Mouse (Mus musculus) CD4-positive naive resting alpha-beta T cell, adult 76 days (primary cell): ENCODE data around the gene Itgb3. TPM values are rescaled to one million over a fixed set of nuclear protein-coding genes. Genes with fewer than 3 reads are reported as not detected.

ENCODE experiments used
- total RNA-seq: library from RNA; stranded (reverse); gene quantifications from one replicate; pipeline ENCODE4 v1.2.4, GENCODE M21; 2023

The Itgb3 gene
- 134 TPM for total RNA-seq

DNA sequence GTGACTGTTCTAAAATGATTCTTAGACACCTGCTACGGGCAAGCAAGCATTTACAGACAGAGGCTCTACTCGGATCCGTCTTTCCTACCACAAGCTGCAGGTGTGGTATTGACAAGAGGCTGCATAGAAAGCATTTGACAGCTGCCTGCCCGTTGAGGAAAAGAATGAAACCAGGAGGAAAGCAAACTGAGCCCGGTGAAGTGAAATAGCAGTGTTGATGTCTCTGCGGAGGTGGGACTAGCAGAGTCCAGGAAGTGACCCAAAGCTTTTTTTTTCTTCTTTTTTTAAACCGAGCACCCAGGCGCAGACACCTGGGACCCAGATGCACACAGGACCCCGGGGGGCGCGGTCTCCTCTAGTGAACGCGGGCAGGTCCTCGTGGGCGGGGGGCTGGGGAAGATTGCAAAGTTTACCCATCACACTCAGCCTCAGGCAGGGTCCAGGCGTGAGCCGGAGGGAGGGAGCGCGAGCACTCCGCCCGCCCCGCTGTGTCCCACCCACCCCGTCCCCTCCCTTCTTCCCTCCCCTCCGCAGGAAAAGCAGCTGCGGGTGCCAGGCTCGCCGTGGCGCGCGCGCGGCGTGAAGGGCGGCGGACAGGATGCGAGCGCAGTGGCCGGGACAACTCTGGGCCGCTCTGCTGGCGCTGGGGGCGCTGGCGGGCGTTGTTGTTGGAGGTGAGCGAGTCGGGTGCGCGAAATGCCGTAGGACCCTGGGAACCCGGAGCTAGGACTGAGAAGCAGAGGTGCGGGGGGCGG, at the start of gene Itgb3:
Itgb3 (plus strand) TSS at position 510 of the 755 bp plus-strand sequence.

DNA sequence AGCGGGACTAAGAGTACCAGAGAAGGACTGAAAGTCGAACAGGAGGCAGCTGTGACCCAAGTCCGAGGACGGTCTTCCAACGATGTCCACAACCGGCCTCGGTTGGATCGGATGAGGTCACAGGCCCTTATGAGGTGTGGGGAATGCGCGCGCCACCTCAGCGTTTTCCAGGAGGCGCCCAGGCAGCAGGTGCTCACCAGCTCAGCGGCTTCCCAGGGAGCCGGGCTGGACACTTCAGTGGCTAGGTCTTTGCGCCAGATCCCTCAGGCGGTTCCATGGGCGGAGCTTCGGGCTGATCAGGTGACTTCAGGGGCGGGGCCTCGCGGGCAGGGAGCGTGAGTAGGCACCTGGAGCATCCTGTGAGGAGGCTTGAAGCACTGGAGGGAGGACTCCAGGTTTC, 77.7 kb downstream of the Itgb3 start, which contains the start of gene Gm11639:
Gm11639 (plus strand) TSS at position 160 of the 400 bp plus-strand sequence.

Other genes with a start within 250 kb of the Itgb3 start
- gene Kansl1, start 139.1 kb upstream of the Itgb3 start, total RNA-seq, result 144 TPM
- 47.3 TPM for gene Cdc27, start 57.4 kb upstream of the Itgb3 start, total RNA-seq
- gene Myl4, start 57.3 kb upstream of the Itgb3 start, total RNA-seq, result 2.0 TPM
- 0.12 TPM for gene Gm11639, start 77.7 kb downstream of the Itgb3 start, total RNA-seq